Comparison of ENCODE assay signal across 8 mouse cellular contexts in genomic region chr11:102697338-102698017, GRCm38 (mm10). TPM values are rescaled to one million over a fixed set of nuclear protein-coding genes. Genes with fewer than 3 reads are reported as not detected.
A peak's percentile ranks its signal among the peaks of the same experiment; 100 is the strongest.
DNase-seq lines count a peak whose midpoint lies in the region; ATAC-seq lines count a peak whose summit lies in the region.

TSS of gene Ccdc43 (minus strand) at chr11:102697782.

- H3K36me3 ChIP-seq in embryonic facial prominence, embryonic 11.5 days (replicated peaks; ENCODE audit: control insufficient read depth, insufficient read depth, low read depth, low read length): no peaks in the 10 kb centered on the region
- H3K36me3 ChIP-seq in midbrain, embryonic 11.5 days (ENCODE audit: control insufficient read depth, insufficient read depth, low read length): no peaks in the 10 kb centered on the region; the same call in 1 of the 2 replicates

- no peaks in the 10 kb centered on the region for H3K27me3 ChIP-seq in embryonic facial prominence, embryonic 11.5 days (ENCODE audit: control insufficient read depth, insufficient read depth, low read length)
- H3K27me3 ChIP-seq in midbrain, embryonic 11.5 days (ENCODE audit: control insufficient read depth, insufficient read depth, low read length): no peaks in the 10 kb centered on the region

- no peaks in the 10 kb centered on the region for H3K4me1 ChIP-seq in embryonic facial prominence, embryonic 11.5 days (ENCODE audit: control insufficient read depth, insufficient read depth, low read length)
- H3K4me1 ChIP-seq in midbrain, embryonic 11.5 days (ENCODE audit: control insufficient read depth, insufficient read depth, low read length): peaks cover 8% of the 10 kb centered on the region

- H3K4me3 ChIP-seq in embryonic facial prominence, embryonic 11.5 days (ENCODE audit: low read depth, low read length): peak within 1 kb of the TSS; percentile 72
- peak within 1 kb of the TSS; percentile 53 for H3K4me3 ChIP-seq in midbrain, embryonic 11.5 days (ENCODE audit: low read depth, low read length)

- no peaks in the 10 kb centered on the region for H3K9me3 ChIP-seq in embryonic facial prominence, embryonic 11.5 days (replicated peaks; ENCODE audit: control insufficient read depth, low read length)
- no peaks in the 10 kb centered on the region for H3K9me3 ChIP-seq in midbrain, embryonic 11.5 days (ENCODE audit: control insufficient read depth, low read length)

- H3K9ac ChIP-seq in embryonic facial prominence, embryonic 11.5 days (replicated peaks; ENCODE audit: low read length): peak within 1 kb of the TSS; percentile 81
- H3K9ac ChIP-seq in midbrain, embryonic 11.5 days (ENCODE audit: low read length): peak within 1 kb of the TSS; percentile 73

- peak within 1 kb of the TSS; percentile 49 for H3K4me2 ChIP-seq in embryonic facial prominence, embryonic 11.5 days (ENCODE audit: low read depth, low read length)
- peak within 1 kb of the TSS; percentile 59 for H3K4me2 ChIP-seq in midbrain, embryonic 11.5 days

- peak; percentile 94 for ATAC-seq in embryonic facial prominence, embryonic 11.5 days (replicated peaks; ENCODE audit: insufficient number of reproducible peaks, low FRiP score, low TSS enrichment, low read depth)
- ATAC-seq in midbrain, embryonic 11.5 days (ENCODE audit: low FRiP score): peak; percentile 96

- no peak within 1 kb of the TSS; the same call in 1 of the 2 replicates for H3K27ac ChIP-seq in embryonic facial prominence, embryonic 11.5 days (replicated peaks; ENCODE audit: low read depth, low read length)
- H3K27ac ChIP-seq in midbrain, embryonic 11.5 days (ENCODE audit: low read depth, low read length): no peak within 1 kb of the TSS

- peak; percentile 93 for DNase-seq in adrenal gland, postnatal 25 days
- peak; percentile 88 for DNase-seq in embryonic facial prominence, embryonic 11.5 days (ENCODE audit: low spot score)
- peak; percentile 99 for DNase-seq in heart, adult 11 months
- DNase-seq in kidney, adult 11 months: peak; percentile 83
- DNase-seq in left cerebral cortex, postnatal 4 days: peak; percentile 84
- DNase-seq in midbrain, embryonic 11.5 days (ENCODE audit: low spot score, missing footprints): peak; percentile 100
- DNase-seq in right cerebral cortex, postnatal 4 days: peak; percentile 83
- peak; percentile 86 for DNase-seq in yolk sac, embryonic 10.5 days (ENCODE audit: low spot score)

- intact Hi-C loops in left cerebral cortex, postnatal 4 days (cut with DNase I): no loop called here

- WGBS in embryonic facial prominence, embryonic 11.5 days: under 1% methylated on average over 49 of the region's 49 CpGs
- WGBS in midbrain, embryonic 11.5 days: under 1% methylated on average over 49 of the region's 49 CpGs

RNA-seq across cellular contexts. Expression of gene Ccdc43, which starts in this region (rescaled TPM):
- 23.3 and 29.1 TPM in 2 replicates for total RNA-seq in adrenal gland, postnatal 25 days (2021)
- 64.6 and 71.1 TPM in 2 replicates for polyA plus RNA-seq in embryonic facial prominence, embryonic 11.5 days (2014; fragmentation: Nextera tagmentation; extraction: Ambion mirVana)
- total RNA-seq in left cerebral cortex, postnatal 4 days (2021): 10 to 100 TPM; 32.8 to 34.5 TPM
- 62.1 and 67.1 TPM in 2 replicates for polyA plus RNA-seq in midbrain, embryonic 11.5 days (2014; fragmentation: Nextera tagmentation; extraction: Ambion mirVana)
